Mouse (Mus musculus): ENCODE results near the gene Ddx31.

- no peak for TF ChIP-seq GATA1 (IDR thresholded peaks at IDR 0.05; ENCODE audit: borderline replicate concordance, low read length)
- TF ChIP-seq FLI1 (IDR thresholded peaks at IDR 0.05; ENCODE audit: low read length): no peak
Observed at GRCm38 (mm10) chr2:28818866-28819265, 21.3 kb upstream of the Ddx31 start.
